Mouse (Mus musculus): ENCODE data around the gene Cers5.

GRCm38 (mm10) chr15:99721921-99722743 is 50.6 kb downstream of the Cers5 start:
- TF ChIP-seq CTCF (IDR thresholded peaks at IDR 0.05; ENCODE audit: control insufficient read depth, insufficient read depth, insufficient replicate concordance, low read depth, low read length), result no peak
- TF ChIP-seq POLR2A (IDR thresholded peaks at IDR 0.05; ENCODE audit: control insufficient read depth, low read depth, low read length), result no peak
